Mouse (Mus musculus) embryo, embryonic 11.5 days (tissue): ENCODE results near the gene Olfr1280.
"Not testable (repeated sequence)": the region's sequence is repeated elsewhere in the genome, so short reads cannot be mapped to it uniquely, and the experiment has no call there.

Experiments
- DNase-seq: peaks from one replicate; pipeline ENCODE4 v3.0.0-alpha.2; 2012; ENCODE audit warnings: low read depth, low spot score

Gene Olfr1280

DNA sequence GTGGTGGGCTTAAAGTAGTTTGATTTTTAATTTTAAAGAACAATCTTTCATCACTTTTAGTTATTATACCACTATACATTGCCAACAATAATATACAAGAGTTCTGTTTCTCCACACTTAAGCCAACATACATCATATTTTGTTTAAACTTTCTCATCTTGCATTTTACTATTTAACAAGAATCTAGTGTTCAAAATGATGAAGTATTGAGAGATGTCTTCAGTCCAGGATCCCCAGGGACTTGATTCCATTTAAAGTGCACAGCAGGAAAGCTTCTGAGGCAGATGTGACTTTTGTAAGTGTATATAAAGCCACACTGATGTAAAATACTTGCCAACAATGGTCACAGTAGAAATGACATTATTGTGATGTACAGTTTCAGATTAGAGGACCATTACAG, at the start of gene Olfr1280:
TSS of gene Olfr1280 (plus strand) at position 301 of the 400 bp plus-strand sequence.
- no peak for DNase-seq

DNA sequence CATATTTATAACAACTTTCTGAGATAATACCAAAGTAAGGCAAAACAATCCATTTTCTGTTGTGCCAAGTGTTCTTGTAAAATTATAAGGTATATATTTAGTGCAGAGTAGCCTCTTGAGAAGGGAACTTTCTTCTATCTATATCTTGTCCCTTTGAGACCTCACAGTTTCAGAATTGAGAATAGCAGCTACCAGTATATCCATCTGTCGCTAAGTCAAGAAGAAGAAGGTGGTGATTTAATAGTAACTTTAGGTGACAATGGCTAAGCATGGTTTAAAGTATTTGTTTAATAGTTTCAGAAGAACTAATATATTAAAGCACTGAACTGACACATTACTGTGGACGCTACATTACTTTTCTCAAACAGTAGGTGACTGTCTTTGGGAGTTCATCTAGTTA, 39.8 kb upstream of the Olfr1280 start, which contains the start of gene Olfr1277:
TSS of gene Olfr1277 (minus strand) at position 101 of the 400 bp plus-strand sequence.
- DNase-seq: no peak

DNA sequence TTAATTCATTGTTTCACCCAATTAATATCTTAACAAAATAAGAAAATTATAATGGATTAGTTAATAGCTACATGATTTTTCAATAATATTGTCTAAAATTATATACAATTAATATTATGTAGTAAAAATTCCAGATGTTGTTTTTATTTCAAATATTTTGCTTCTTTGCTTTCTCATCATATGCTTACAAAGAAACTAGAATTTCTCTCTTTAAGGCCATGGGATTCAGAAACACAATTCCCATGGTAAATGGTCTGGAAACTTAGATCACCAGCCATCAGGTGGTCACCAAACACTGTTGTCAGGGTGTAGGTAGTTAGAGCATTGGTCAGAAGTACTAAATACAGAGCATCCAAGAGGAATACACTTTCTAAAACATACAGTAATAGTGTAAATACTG, 24.0 kb upstream of the Olfr1280 start, which contains the start of gene Olfr1278:
TSS of gene Olfr1278 (plus strand) at position 301 of the 400 bp plus-strand sequence.
- DNase-seq: no peak

DNA sequence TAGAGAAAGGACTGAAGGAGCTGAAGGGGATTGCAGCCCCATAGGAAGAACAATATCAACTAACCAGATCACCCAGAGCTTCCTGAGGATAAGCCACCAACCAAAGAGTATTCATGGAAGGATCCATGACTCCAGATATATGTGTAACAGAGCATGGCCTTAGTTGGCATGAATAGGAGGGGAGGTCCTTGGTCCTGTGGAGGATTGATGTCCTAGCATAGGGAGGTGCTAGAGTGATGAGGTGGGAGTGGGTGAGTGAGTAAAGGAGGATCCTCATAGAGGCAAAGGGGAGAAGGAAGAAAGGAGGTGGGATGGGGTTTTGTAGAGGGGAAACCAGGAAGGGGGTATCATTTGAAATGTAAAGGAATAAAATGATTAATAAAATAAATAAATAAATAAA, 15.3 kb upstream of the Olfr1280 start:
- DNase-seq: no peak

DNA sequence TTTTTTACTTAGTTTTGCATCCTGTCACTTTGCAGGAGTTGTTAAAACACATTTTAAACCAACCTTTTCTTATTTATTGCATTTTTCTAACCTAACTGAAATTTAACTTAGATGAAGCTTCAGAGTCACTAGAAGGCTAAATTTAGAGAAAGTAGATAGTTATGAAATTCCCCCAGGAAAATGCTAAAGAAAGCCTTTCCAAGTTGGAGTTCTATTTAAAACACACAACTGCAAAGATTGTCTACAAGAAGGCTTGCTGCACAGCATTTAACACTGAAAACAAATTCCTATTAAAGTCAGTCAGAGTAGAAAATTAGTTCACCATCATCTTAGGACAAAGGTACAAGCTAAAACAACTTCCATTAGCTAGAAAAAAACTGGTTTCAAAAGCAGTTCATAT, 13.4 kb upstream of the Olfr1280 start, which contains the start of gene Olfr1279:
TSS of gene Olfr1279 (plus strand) at position 262 of the 400 bp plus-strand sequence.
- DNase-seq: no peak

DNA sequence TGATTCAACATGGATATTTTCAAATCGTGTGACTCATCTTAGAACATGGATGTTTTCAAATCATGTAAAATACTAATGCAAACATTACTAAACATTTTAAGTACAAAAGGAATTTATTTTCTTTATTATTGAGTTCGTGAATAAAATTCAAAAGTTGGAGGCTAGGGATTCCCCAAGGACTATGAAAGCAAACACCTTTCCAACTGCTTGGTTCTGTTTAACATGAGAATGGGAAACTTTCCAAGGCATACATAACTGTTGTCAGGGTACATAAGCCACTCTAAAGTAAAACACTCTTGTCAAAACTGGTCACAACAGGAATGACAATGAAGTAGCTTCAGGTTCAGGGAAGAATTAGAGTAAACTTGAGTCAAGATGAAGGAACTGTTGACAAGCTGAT, 12.4 kb downstream of the Olfr1280 start, which contains the start of gene Olfr1281:
TSS of gene Olfr1281 (plus strand) at position 301 of the 400 bp plus-strand sequence.
- DNase-seq: no peak

DNA sequence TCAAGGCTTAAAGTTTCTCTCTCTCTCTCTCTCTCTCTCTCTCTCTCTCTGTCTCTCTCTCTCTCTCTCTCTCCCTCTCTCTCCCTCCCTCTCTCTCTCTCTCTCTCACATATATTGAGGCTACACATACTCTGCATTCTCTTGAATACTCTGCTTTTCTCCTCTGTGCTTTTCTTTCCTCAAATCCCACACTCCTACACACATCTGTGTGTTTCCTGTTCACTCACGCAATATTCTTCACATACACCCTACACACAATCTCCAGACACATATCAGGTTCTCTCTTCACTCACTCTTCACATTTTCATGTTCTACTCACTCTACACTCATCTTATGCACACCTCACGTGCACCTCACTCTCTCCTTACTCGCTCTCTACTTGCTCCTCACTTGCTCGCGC, 19.9 kb downstream of the Olfr1280 start:
- not testable (repeated sequence) for DNase-seq

DNA sequence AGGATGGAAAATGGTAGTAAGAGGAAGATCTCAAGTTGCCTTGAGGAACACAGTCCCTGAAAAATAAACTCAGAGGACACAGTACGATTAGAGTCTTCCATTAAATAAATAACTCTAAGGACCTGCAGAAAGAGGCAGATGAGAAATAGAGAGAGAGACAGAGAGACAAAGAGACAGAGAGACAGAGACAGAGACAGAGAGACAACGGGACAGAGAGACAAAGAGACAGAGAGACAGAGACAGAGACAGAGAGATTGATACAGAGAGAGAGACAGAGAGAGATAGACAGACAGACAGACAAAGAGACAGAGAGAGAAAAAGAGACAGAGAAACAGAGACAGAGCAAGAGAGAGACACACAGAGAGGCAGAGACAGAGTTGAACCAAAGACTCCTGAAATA, 22.2 kb downstream of the Olfr1280 start, which contains the start of gene Olfr1282:
TSS of gene Olfr1282 (minus strand) at position 101 of the 400 bp plus-strand sequence.
- no peak for DNase-seq

DNA sequence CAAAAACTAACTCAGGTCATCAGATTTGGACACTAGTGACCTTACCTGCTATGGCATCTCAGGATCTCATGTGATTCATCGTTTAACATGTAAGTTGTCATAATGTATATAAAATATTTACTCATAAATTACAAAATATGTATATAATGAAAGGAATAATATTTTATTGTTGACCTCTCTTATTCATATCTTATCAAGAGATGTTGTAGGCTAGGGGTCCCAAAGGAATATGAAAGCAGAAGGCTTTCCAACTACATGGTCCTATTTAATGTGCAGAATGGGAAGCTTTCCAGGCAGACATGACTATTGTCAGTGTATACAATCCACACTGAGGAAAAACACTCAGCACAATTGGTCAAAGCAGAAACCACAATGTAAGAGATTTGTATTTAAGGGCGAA, 52.7 kb downstream of the Olfr1280 start, which contains the start of gene Olfr1283:
TSS of gene Olfr1283 (plus strand) at position 301 of the 400 bp plus-strand sequence.
- DNase-seq: no peak

DNA sequence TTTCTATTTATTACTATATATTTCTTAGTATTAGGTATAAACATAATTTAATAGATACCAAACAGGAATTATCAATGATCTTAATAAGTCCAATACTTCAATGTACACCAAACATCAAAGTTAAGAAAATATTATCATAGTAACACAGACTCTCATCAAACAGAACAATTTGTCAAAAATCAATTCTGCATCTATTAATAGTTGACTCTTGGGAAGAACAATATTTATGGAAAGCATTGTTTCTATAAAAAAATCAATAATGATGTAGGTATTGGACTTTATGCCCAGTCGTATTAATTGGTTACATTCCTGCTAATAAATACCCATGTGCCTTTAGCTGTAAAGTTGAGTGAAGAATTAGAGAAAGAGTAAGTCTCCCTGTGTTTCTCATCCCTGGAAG, 61.4 kb downstream of the Olfr1280 start, which contains the start of gene Olfr1284:
TSS of gene Olfr1284 (plus strand) at position 301 of the 400 bp plus-strand sequence.
- no peak for DNase-seq
